Mouse (Mus musculus) telencephalon, adult 2 months (tissue): ENCODE results near the gene Soat2.
"Not testable (repeated sequence)": the region's sequence is repeated elsewhere in the genome, so short reads cannot be mapped to it uniquely, and the experiment has no call there.

ENCODE experiments used
- DNase-seq: peaks from one replicate; pipeline ENCODE4 v3.0.0-alpha.2; 2011; ENCODE audit warnings: low read depth, low spot score

The Soat2 gene

DNA sequence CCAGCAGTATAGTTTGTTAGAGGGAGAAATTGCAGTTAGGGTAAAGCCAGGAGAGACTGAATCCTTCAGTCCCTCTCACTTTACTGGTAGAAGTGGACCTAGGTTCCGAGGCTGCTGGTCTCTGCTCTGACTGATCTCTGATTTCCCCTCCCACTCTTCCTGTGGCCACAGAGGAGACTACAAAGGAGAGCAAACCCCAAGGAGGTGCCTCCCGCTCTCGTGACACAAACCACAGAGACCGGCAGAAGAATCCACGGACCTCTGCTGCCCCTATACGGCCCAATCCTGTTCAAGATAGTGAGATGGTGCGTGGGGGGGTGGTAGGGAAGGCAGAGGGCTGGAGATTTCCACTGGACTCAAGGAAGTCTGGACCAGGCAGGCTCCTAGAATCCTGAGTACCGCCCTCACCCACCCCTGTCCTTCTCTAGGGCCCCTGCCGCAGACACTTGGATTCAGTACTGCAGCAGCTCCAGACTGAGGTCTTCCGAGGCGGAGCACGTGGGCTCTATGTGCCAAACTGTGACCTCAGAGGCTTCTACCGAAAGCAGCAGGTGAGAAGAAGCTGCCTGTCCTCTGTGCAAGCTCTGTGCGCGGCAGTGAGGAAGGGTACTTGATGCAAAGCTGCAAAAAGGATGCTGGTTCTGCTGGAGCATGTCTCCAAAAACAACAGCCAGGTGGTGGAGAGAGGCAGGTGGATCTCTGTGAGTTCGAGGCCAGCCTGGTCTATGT is 2.5 kb upstream of the Soat2 start:
- DNase-seq = no peak

DNA sequence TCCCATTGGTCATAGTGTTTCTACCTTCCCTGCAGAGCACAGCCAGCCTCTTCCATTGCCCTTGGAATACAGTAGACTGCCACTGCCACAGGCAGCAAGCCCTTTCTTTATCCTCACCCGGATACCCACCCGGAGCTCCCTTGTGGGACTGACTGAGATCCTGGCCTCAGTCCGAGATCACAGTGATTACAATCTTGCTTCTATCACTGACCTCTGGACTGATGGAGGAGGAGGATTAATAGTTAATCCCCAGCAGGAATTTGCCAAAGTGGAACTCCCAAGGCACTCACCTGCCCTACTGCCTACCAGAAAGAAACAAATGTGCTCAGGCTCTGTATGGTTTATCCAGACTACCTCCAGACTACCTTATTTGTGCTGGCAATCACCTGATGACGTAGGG is 765 bp upstream of the Soat2 start:
- DNase-seq = no peak

GRCm38 (mm10) chr15:102152646-102153045 is 2.3 kb downstream of the Soat2 start:
- DNase-seq = no peak

DNA sequence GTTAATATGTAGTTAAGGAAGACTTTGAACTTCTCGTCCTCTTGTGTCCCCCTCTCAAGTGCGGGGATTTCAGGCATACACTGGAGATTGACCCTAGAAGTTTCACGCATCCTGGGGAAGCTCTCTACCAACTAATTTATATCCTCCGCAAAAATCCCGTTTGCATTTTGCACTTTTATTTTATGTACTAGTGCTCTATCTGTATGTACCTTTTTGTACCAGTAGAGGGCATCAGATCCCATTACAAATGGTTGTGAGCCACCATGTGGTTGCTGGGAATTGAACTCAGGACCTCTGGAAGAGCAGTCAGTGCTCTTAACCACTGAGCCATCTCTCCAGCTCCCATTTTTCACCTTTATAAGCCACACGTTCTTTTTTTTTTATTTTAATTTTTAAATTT is 4.7 kb downstream of the Soat2 start:
- not testable (repeated sequence) for DNase-seq

- no peak for DNase-seq
These were observed 6.5 kb downstream of the Soat2 start for GRCm38 (mm10) chr15:102156836-102157235.

DNA sequence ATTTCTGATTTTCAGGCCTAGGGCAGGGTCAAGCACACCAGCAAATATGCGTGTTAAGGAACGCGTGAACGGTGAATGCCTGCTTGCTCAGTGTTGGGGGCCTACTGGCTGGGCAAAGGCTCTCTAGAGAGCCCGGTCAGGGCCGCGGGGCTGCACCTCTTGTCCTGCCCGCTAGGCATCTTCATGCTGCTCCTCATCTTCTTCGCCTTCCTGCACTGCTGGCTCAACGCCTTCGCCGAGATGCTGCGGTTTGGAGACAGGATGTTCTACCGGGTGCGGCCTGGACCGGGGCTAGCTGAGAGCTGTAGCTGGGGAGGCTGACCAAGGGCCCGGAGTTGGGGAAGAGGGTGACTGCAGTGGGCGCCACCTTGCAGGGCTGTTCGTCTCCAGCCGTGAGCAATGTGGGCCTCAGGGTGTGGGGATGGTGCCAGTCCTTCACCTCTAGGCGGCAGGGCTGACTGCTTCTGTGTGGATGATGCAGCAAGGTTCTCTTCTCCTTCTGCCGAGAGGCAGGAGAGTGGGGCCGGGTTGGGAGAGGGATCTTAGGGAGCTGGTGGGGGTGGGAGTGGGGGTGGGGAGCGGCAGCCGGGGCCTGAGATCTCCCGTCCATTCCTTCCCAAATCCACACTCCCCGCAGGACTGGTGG is 10.2 kb downstream of the Soat2 start:
- no peak for DNase-seq

DNA sequence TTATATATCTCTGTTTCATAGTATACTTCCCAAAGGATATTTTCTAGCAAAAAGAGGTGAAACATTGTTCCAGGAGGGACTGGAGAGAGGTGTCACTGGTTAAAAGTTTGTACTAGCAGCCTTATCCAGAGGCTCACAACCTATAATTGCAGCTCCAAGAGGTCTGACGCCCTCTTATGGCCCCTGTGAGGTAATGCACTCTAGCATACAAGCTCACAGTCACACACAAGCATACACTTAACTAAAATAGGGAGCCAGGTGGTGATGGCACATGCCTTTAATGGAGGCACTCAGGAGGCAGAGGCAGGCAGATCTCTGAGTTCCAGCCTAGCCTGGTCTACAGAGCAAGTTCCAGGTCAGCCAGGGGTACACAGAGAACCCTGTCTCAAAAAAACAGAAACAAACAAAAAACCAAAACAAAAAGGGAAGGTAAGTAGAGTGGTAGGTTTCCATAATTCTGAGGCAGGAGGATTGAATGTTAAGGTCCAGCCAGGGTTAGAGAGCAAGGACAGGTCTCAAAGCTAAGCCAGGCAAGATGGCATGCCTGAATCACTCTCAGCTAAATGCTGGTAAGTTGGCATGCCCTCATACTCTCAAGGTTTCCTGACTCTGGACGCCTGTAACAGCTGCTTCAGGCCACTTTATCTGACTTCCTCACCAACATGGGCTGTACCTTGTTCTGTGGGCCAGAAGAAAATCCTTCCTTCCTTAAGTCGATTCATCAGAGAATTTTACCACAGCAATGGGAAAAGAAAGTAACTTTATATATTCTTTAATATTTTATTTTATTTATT is 13.8 kb downstream of the Soat2 start:
- DNase-seq = no peak

DNA sequence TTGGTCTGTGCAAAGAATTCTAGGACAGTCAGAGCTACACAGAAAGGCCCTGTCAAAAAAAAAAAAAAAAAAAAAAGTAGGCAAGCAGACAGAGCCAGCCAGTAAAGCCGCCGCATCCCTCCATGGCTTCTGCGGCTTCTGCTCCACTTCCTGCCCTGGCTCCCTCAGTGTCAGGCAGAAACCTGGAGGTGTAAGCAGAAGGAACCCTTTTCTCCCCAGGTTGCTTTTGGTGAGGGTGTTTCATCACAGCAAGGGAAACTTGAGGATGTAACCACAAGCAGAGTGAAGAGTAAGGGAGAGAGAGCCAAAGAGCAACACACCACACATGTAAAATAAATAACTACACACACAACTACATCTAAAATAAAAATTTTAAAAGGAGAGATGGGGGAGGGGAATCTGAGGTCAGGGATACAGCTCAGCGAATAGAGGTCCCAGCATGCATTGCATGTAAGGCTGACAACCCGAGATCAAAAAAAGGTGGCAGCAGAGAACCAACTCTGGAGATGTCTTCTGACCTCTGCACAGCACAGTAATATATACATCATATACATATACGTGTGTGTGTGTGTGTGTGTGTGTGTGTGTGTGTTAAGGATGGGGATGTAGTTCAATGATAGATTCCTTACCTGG is 15.3 kb downstream of the Soat2 start:
- no peak for DNase-seq

DNA sequence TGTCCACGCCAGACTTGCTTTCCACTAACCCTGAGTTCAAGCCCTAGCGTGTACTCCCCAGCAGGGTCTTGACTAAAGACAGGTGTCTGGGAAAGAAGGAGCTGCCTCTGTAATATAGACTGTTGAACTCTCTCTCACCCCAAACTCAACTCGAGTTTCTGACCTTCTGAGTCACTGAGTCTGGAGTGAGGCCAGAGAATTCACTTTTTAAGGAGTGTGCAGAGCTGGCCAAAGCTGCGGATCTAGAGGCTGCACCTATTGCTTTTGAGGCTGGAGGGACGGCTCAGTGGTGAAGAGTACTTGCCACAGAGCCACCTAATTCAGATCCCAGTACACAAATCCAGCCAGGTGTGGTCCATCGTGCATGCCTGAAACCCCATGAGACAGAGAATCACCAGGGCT is 17.3 kb downstream of the Soat2 start:
- no peak for DNase-seq

DNA sequence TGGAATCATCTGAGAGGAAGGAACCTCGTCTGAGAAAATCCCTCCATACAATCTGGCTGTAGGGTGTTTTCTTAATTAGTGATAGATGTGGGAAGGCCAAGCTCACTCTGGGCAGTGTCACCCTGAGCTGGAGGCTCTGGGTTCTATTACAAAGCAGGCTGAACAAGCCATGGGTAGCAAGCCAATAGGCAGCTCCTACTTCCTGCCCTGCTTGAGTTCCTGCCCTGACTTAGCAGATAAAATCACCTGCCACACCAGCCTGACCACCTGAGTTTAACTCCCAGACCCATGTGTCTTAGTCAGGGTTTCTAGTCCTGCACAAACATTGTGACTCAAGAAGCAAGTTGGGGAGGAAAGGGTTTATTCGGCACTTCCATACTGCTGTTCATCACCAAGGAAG is 18.7 kb downstream of the Soat2 start:
- no peak for DNase-seq

- DNase-seq = no peak
These were observed 23.3 kb downstream of the Soat2 start for GRCm38 (mm10) chr15:102173581-102173980.

DNA sequence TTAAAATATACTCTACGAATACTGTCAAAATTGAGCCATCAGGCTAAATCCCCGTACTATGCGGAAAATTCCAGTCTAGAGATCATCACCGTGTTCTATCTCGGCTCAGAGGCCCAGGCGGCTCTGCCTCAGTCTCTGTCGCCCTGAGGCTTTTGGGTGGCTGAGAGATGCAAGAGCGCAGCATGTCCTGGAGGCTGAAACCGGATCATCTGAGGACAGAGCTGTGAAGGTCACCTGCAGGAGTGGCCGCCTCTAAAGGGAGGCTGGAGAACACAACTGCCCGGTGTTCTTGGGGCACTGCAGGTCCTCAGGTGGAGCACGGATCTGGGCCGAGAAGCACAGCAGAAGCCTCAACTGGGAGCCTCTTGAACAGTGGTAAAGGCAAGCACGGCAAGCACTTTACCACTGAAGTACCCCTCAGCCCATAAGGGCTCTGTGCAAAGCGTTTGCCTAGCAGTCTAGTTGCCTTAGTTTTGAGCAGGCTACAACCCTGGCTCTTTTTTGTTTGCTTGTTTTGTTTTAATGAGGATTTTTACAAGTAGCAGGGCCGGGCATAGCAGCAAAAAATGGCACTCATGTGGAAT is 25.5 kb downstream of the Soat2 start:
- no peak for DNase-seq

GRCm38 (mm10) chr15:102176571-102177316 is 26.4 kb downstream of the Soat2 start:
- DNase-seq = no peak

DNA sequence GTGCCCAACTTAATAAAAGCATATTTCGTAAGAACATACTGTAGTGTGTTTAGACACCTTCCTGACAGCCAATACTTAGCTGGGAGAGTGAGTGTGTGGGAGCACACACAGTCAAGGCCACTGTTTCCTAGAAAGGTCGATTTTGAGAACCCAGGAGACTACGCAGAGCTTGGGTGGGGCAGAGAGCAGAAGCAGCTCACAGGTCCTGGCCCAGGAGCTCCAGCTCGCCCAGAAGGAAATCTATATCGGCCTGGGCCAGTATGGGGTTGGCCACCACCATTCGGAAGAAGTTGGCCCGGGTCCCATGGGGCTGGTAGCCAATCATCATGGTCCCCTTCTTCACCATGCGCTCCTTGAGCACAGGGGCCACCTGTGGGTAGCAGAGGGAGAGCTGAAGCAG is 27.1 kb downstream of the Soat2 start:
- DNase-seq = no peak

DNA sequence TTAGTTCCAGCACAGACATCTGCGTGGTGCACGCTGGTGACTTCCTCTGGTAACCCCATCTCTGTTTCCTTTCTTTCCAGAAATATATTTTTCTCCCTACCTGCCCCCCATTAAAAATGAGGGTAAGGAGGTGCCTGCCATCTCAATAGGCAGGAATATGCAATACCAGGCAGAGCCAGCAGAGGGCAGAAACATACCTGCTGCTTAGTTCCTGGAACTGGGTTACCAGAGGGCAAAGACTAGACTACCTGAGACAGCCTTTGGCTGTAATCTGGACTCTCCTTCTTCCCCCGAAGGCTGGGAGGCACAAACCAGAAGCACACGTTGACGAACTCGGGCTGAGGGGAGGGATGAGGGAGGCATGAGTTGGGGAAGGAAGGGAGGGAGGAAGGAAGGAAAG is 28.0 kb downstream of the Soat2 start:
- DNase-seq = no peak

DNA sequence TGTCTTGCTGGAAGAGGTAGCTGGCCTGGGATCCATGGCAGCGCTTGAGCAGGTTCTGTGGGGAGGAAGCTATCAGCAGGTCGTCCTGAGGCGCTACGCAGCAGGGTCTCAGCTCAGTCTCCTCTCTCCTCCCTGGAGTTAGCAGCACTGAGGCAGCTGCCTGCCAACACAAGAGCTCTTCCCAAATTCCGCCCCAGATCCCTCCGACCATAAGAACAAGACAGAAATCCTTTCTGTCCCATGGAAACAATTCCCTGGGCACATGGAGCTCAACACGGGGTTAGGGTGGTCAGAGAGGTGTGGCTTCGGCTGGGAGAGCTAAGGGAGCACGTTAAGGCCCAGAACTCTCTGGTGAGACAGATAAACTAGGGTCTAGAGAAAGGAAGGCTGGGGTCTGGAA is 28.8 kb downstream of the Soat2 start:
- no peak for DNase-seq

DNA sequence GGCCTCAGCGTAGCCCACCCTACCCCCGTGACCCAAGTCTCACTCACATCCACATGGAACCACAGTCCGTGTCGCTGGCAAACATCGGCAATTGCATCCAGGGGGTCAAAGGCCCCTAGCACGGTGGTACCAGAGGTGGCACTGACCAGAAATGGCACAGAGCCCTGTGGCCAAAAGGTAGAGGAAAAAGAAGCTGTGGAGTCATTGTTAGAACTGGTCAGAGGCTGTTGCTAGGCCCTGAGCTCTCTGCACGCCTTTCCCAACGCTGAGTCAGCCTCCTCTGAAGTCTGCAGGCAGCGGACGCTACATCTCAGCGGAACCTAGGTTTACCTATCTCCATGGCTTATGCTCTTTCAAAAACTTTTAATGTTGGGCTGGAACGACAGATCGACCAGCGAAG is 29.6 kb downstream of the Soat2 start:
- DNase-seq = no peak

DNA sequence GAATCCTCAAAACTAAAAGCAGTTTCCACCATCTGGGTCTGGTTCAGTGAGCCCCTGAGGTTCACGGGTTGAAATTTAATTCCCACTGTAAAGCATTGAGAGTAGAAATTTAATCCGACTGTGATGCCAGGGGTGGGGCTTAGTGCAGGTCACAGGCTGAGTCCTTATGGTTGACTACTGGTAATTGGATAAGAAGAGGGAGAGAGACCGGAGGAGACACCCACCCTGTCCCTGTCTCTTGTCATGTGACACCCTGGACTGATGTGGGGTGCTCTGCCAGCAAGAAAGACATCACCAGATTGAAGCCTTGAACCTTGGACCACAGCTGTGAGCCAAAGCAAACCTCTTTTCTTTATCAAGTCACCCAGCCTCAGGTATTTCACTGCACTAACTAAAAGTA is 32.8 kb downstream of the Soat2 start:
- DNase-seq = no peak

DNA sequence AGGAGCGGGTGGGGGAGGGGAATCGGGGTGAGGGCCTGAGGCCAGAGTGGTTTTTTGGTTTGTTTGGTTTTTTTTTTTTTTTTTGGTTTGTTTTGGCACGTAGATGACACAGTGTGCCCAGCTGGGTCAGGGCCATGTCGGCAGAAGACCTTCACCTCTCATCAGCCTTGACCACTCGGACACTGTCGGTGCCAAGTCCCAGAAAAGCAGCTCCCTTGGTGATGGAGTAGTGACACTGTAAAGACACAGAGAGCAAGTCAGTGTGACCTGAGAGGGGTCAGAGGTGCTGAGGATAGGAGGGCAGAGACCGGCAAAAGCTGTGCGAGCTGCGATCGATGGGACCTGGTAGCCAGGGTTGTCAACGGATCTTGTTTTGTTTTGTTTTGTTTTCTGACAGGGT is 35.9 kb downstream of the Soat2 start:
- no peak for DNase-seq

- no peak for DNase-seq
These were observed 37.8 kb downstream of the Soat2 start for GRCm38 (mm10) chr15:102188096-102188495.

GRCm38 (mm10) chr15:102188883-102189282 is 38.6 kb downstream of the Soat2 start:
- no peak for DNase-seq
